Mouse (Mus musculus): Measurements from ENCODE around the gene Babam2. TPM values are rescaled to one million over a fixed set of nuclear protein-coding genes. Genes with fewer than 3 reads are reported as not detected.

Babam2 gene
- total RNA-seq, 2 experiments from 2014 or later, result 38.1 to 39.1 TPM

GRCm38 (mm10) chr5:32066015-32066734 is 368.7 kb downstream of the Babam2 start:
- intact Hi-C loops (cut with DNase I), result no loop called here
- no peak for DNase-seq

- intact Hi-C loops (cut with DNase I), result no loop called here
- no peak for DNase-seq
Measured at GRCm38 (mm10) chr5:32066839-32067238, 369.4 kb downstream of the Babam2 start.

GRCm38 (mm10) chr5:32068616-32069015 is 371.1 kb downstream of the Babam2 start:
- intact Hi-C loops (cut with DNase I), result no loop called here

GRCm38 (mm10) chr5:32069096-32069495 is 371.6 kb downstream of the Babam2 start:
- intact Hi-C loops (cut with DNase I), result no loop called here
- DNase-seq, result no peak

More at GRCm38 (mm10) chr5:32068616-32069015, 371.1 kb downstream of the Babam2 start:
- DNase-seq, result no peak

- no peak for DNase-seq
- intact Hi-C loops (cut with DNase I), result no loop called here
Measured at GRCm38 (mm10) chr5:32069566-32070169, 372.2 kb downstream of the Babam2 start.

GRCm38 (mm10) chr5:32070781-32071180 is 373.3 kb downstream of the Babam2 start:
- intact Hi-C loops (cut with DNase I), result no loop called here

GRCm38 (mm10) chr5:32071314-32071713 is 373.8 kb downstream of the Babam2 start:
- no peak for DNase-seq
- intact Hi-C loops (cut with DNase I), result no loop called here

More at GRCm38 (mm10) chr5:32070781-32071180, 373.3 kb downstream of the Babam2 start:
- DNase-seq, result no peak

GRCm38 (mm10) chr5:32071824-32072223 is 374.3 kb downstream of the Babam2 start:
- intact Hi-C loops (cut with DNase I), result no loop called here
- no peak for DNase-seq

GRCm38 (mm10) chr5:32072877-32073276 is 375.4 kb downstream of the Babam2 start:
- DNase-seq, result no peak
- intact Hi-C loops (cut with DNase I), result no loop called here

GRCm38 (mm10) chr5:32074053-32074452 is 376.6 kb downstream of the Babam2 start:
- intact Hi-C loops (cut with DNase I), result no loop called here
- no peak for DNase-seq

GRCm38 (mm10) chr5:32077139-32077538 is 379.7 kb downstream of the Babam2 start:
- DNase-seq, result no peak
- intact Hi-C loops (cut with DNase I), result no loop called here

- intact Hi-C loops (cut with DNase I), result no loop called here
- DNase-seq, result no peak
Measured at GRCm38 (mm10) chr5:32078986-32079385, 381.5 kb downstream of the Babam2 start.

GRCm38 (mm10) chr5:32080490-32081219 is 383.2 kb downstream of the Babam2 start:
- intact Hi-C loops (cut with DNase I), result no loop called here
- DNase-seq, result no peak

GRCm38 (mm10) chr5:32084401-32084804 is 386.9 kb downstream of the Babam2 start:
- intact Hi-C loops (cut with DNase I), result no loop called here
- peak; percentile 21 for DNase-seq

GRCm38 (mm10) chr5:32085566-32085965 is 388.1 kb downstream of the Babam2 start:
- DNase-seq, result no peak
- intact Hi-C loops (cut with DNase I), result no loop called here

- no peak for DNase-seq
- intact Hi-C loops (cut with DNase I), result no loop called here
Measured at GRCm38 (mm10) chr5:32085971-32086370, 388.5 kb downstream of the Babam2 start.

GRCm38 (mm10) chr5:32086526-32087090 is 389.1 kb downstream of the Babam2 start:
- intact Hi-C loops (cut with DNase I), result no loop called here
- DNase-seq, result no peak

GRCm38 (mm10) chr5:32089481-32089880 is 392.0 kb downstream of the Babam2 start:
- DNase-seq, result no peak
- intact Hi-C loops (cut with DNase I), result no loop called here

- intact Hi-C loops (cut with DNase I), result no loop called here
- no peak for DNase-seq
Measured at GRCm38 (mm10) chr5:32092281-32092680, 394.8 kb downstream of the Babam2 start.

- intact Hi-C loops (cut with DNase I), result no loop called here
- DNase-seq, result no peak
Measured at GRCm38 (mm10) chr5:32098691-32099090, 401.2 kb downstream of the Babam2 start.

GRCm38 (mm10) chr5:32102484-32102883 is 405.0 kb downstream of the Babam2 start:
- intact Hi-C loops (cut with DNase I), result no loop called here
- peak; percentile 82 for DNase-seq

Data from left cerebral cortex, postnatal 4 days (tissue).